Mouse (Mus musculus) heart, postnatal 0 days (tissue): ENCODE measurements around the gene Wdr63. TPM values are rescaled to one million over a fixed set of nuclear protein-coding genes. Genes with fewer than 3 reads are reported as not detected.
"Not testable (repeated sequence)": the region's sequence is repeated elsewhere in the genome, so short reads cannot be mapped to it uniquely, and the experiment has no call there.

Experiments used
- ATAC-seq: fragments of 200-750 bp; cut with Nextera tagmentation; 2 replicates; pipeline ENCODE4 v1.8.0; 2017; ENCODE audit warnings: low read depth, moderate number of reproducible peaks, moderate library complexity; ENCODE audit not compliant: insufficient read depth
- DNase-seq: peaks from one replicate; pipeline ENCODE4 v3.0.0-alpha.2; 2016; ENCODE audit warnings: low spot score
- H3K27ac ChIP-seq: fragments of 300-500 bp; sonication (generic); 2 replicates; pipeline ENCODE4 v1.5.1; 2014; ENCODE audit warnings: low read depth, mild to moderate bottlenecking
- H3K27me3 ChIP-seq: fragments of 300-500 bp; sonication (generic); 2 replicates; pipeline ENCODE4 v1.6.1; 2014; ENCODE audit warnings: low read length, mixed read lengths; ENCODE audit not compliant: control insufficient read depth, insufficient read depth
- H3K36me3 ChIP-seq: fragments of 300-500 bp; sonication (generic); replicated peaks from 2 replicates; pipeline ENCODE4 v1.6.1; 2014; ENCODE audit warnings: low read length, mixed read lengths; ENCODE audit not compliant: control insufficient read depth, insufficient read depth
- H3K4me1 ChIP-seq: fragments of 300-500 bp; sonication (generic); 2 replicates; pipeline ENCODE4 v1.6.1; 2014; ENCODE audit warnings: antibody characterized with exemption; ENCODE audit not compliant: control insufficient read depth, insufficient read depth
- H3K4me2 ChIP-seq: fragments of 300-500 bp; sonication (generic); 2 replicates; pipeline ENCODE4 v1.6.1; 2014; ENCODE audit warnings: low read depth, mild to moderate bottlenecking, low read length, moderate library complexity
- H3K4me3 ChIP-seq: fragments of 300-500 bp; sonication (generic); 2 replicates; pipeline ENCODE4 v1.5.1; 2014; ENCODE audit warnings: low read depth, low read length
- H3K9ac ChIP-seq: fragments of 300-500 bp; sonication (generic); replicated peaks from 2 replicates; pipeline ENCODE4 v1.6.1; 2014; ENCODE audit warnings: low read depth, low read length, mixed read lengths
- H3K9me3 ChIP-seq: fragments of 300-500 bp; sonication (generic); replicated peaks from 2 replicates; pipeline ENCODE4 v1.6.1; 2016; ENCODE audit warnings: low read length; ENCODE audit not compliant: control insufficient read depth
- CTCF ChIP-seq: IDR thresholded peaks from 2 replicates; pipeline ENCODE4 v1.5.1; 2016; ENCODE audit warnings: antibody characterized with exemption, control low read depth, low read depth
- EP300 ChIP-seq: IDR thresholded peaks from 2 replicates; pipeline ENCODE4 v1.6.1; 2016; ENCODE audit warnings: antibody characterized with exemption, low read depth
- WGBS: fragments of 180-500 bp; shearing (Covaris S2); extraction: QIAGEN DNeasy Blood & Tissue Kit; methylation state at CpG from one replicate; pipeline ENCODE4 v1.1.7; 2014; 5-methylcytosine and 5-hydroxymethylcytosine counted together
- polyA plus RNA-seq: library from polyadenylated mRNA; unstranded; fragments of >200 nt; fragmentation: Nextera tagmentation; extraction: Ambion mirVana; gene quantifications from 2 replicates; pipeline ENCODE4 v1.2.1, GENCODE M21; 2015
- total RNA-seq: library from RNA; depleted of rRNA; stranded (reverse); fragments of >200 nt; gene quantifications from 2 replicates; pipeline ENCODE4 v1.2.3, GENCODE M21; 2014; ENCODE audit warnings: low replicate concordance

Gene Wdr63
- total and polyA plus RNA-seq, 2 experiments from 2014 or later = not detected

GRCm38 (mm10) chr3:146009859-146010645 is 97.9 kb downstream of the Wdr63 start:
- H3K9ac ChIP-seq = no peak overlapping the region
- H3K4me1 ChIP-seq = peaks cover 5% of the 10 kb centered on the region; the same call in 1 of the 2 replicates
- 58% methylated on average over 20 of the region's 20 CpGs for WGBS
- H3K27me3 ChIP-seq = no peaks in the 10 kb centered on the region
- no peak overlapping the region for H3K4me3 ChIP-seq
- peaks cover 61% of the 10 kb centered on the region for H3K36me3 ChIP-seq
- DNase-seq (peak; percentile 46), ATAC-seq (peak; percentile 49; the same call in 1 of the 2 replicates)
- H3K4me2 ChIP-seq = no peak overlapping the region
- H3K9me3 ChIP-seq = no peaks in the 10 kb centered on the region
- TF ChIP-seq CTCF (no peak), EP300 (no peak)
- peak overlapping the region; percentile 21 for H3K27ac ChIP-seq

GRCm38 (mm10) chr3:146007872-146008271 is 100.1 kb downstream of the Wdr63 start:
- Histone ChIP-seq H3K9ac (no peak overlapping the region), H3K27ac (peak overlapping the region; percentile 13; the same call in 1 of the 2 replicates), H3K4me2 (no peak overlapping the region), H3K4me3 (no peak overlapping the region), H3K36me3 (peaks cover 45% of the 10 kb centered on the region), H3K27me3 (no peaks in the 10 kb centered on the region), H3K4me1 (peaks cover 5% of the 10 kb centered on the region; the same call in 1 of the 2 replicates), H3K9me3 (no peaks in the 10 kb centered on the region)
- 60% methylated on average over 6 of the region's 6 CpGs for WGBS
- no peak for TF ChIP-seq EP300
- TF ChIP-seq CTCF = no peak
- peak; percentile 25; the same call in 1 of the 2 replicates for ATAC-seq
- no peak for DNase-seq

DNA sequence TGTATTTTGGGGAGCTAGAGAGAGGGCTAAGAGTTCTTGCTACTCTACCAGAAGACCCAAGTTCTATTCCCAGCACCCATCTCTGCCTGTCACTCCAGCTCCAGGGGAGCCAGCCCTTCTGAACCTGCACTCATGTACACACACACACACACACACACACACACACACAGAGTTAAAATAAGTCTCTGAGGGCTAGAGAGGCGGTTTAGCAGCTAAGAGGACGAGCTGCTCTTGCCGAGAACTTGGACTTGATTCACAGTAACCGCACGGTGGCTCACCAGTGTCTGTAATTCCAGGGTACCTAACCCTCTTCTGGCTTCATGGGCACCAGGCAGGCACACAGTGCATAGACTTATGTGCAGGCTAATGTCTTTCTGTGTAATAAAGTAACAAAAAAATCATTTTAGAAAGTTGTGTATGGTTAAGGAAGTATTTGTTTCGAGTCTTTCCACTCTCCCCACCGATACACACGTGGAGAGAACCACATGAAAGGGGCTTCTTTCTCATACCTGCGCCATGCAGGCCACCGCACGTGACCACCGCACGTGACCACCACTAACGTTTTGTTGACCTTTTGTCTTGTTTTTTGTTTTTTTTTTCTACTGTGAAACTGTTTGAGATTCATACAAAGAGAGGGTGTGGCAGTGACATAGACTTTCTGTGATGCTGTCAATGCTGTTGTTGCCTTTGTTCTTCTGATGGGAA is 103.4 kb downstream of the Wdr63 start:
- 76% methylated on average over 14 of the region's 14 CpGs for WGBS
- Histone ChIP-seq H3K36me3 (peaks cover 65% of the 10 kb centered on the region), H3K27ac (no peak overlapping the region), H3K9ac (no peak overlapping the region), H3K4me1 (no peaks in the 10 kb centered on the region), H3K4me2 (no peak overlapping the region), H3K27me3 (no peaks in the 10 kb centered on the region), H3K9me3 (no peaks in the 10 kb centered on the region), H3K4me3 (no peak overlapping the region)
- TF ChIP-seq EP300 = no peak
- TF ChIP-seq CTCF = no peak
- ATAC-seq (no peak), DNase-seq (no peak)

- not testable (repeated sequence) for H3K9ac ChIP-seq, H3K27me3 ChIP-seq, H3K4me2 ChIP-seq, H3K9me3 ChIP-seq, DNase-seq, H3K4me3 ChIP-seq, H3K27ac ChIP-seq, H3K4me1 ChIP-seq, ATAC-seq
- 67% methylated on average over 4 of the region's 5 CpGs for WGBS
- peaks cover 33% of the 10 kb centered on the region for H3K36me3 ChIP-seq
Measured at GRCm38 (mm10) chr3:145996539-145996938, 111.4 kb downstream of the Wdr63 start.

GRCm38 (mm10) chr3:145995489-145995888 is 112.4 kb downstream of the Wdr63 start:
- Histone ChIP-seq H3K27ac (no peak overlapping the region), H3K9me3 (no peaks in the 10 kb centered on the region), H3K4me1 (peaks cover 5% of the 10 kb centered on the region; the same call in 1 of the 2 replicates), H3K4me3 (no peak overlapping the region), H3K36me3 (peaks cover 24% of the 10 kb centered on the region), H3K4me2 (no peak overlapping the region), H3K9ac (no peak overlapping the region), H3K27me3 (no peaks in the 10 kb centered on the region)
- WGBS = 47% methylated on average over 5 of the region's 5 CpGs
- DNase-seq (no peak), ATAC-seq (no peak)
- TF ChIP-seq CTCF (no peak), EP300 (no peak)
